Mouse (Mus musculus) kidney, adult 9 months (tissue): ENCODE results near the gene Serpinb5.
"Not testable (repeated sequence)": the region's sequence is repeated elsewhere in the genome, so short reads cannot be mapped to it uniquely, and the experiment has no call there.

Source experiments
- DNase-seq: peaks from one replicate; pipeline ENCODE4 v3.0.0; 2022

Serpinb5 gene

DNA sequence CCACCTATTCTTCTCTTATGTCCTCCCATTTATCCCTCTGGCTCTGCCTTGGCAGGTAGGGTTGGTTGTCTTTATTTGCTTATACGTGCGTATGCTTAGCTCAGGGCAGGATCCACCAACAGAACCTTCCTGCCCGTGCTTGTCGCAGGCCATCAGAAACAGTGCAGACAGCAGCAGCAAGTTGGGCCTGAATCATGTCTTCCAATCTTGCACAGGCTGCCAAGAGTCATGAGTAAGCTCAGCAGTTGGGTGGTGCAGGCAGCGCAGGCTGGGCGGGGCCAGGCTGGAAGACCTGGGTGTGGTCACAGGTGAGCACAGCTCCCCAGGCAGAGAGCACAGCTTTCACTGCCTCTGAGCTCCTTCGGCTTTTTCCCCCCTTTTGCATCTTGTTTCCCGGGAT lies at the start of gene Serpinb5:
Gene Serpinb5, plus strand, starts transcription at position 327 of the 400 bp plus-strand sequence.
- no peak for DNase-seq

GRCm38 (mm10) chr1:106814864-106815263 lies 46.1 kb upstream of the Serpinb5 start:
- no peak for DNase-seq

DNA sequence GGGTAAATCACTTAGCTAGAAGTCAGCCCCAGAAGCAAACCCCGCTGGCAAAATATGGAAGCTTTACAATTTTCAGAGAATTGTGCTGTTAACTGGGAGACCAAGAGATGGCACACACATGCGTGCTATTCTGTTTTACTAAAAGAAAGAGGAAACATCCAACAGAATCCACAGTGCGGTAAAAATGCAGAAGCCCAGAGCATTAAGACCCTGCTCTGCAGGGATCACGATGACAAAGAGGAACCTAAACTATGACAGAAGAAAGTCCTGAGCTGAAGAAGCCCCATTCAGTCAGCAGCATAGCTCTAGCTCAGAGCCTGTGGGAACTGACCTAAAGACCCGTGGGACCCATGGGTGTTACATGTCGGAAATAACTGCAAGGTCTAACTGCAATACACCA lies 45.7 kb upstream of the Serpinb5 start:
- no peak for DNase-seq

GRCm38 (mm10) chr1:106816766-106817165 lies 44.2 kb upstream of the Serpinb5 start:
- no peak for DNase-seq

- DNase-seq, result peak; percentile 25
Observed at GRCm38 (mm10) chr1:106818323-106818722, 42.6 kb upstream of the Serpinb5 start.

- no peak for DNase-seq
Observed at GRCm38 (mm10) chr1:106822297-106822696, 38.7 kb upstream of the Serpinb5 start.

DNA sequence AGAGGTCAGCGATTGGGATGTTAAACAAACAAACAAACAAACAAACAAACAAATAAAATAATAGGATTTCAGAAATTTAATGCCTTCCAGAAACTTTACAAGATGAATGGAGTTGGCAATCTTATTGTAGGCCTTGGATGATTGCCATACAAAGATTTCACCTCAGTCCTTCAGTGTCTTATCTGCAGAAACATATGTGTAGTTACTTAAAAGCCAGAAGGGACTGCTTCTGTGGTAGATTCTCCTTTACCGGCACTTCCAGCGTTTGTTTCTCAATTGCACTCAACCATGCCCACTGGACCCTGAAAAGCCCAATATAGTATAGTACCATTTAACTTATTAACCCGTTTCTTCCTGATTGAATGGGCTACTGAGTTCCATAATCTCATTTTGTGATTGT lies 32.2 kb upstream of the Serpinb5 start:
- no peak for DNase-seq

DNA sequence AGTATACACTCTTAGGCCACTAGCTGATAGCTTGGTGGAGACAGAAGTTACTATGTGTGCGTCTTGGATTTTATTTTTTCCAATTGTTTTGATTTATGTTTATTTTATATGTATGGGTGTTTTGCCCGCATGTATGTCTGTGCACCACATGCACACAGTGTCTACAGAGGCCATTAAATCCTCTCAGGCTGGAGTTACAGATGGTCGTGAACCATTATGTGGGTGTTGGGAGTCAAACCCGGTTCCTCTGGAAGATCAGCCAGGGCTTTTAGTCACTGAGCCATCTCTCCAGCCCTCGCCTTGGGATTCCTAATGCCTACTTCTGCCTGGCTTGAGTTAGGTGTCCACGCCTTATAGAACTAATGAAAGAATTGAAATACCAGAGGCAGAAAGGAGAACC lies 4.6 kb downstream of the Serpinb5 start:
- DNase-seq, result no peak

GRCm38 (mm10) chr1:106866029-106866428 lies 5.1 kb downstream of the Serpinb5 start:
- no peak for DNase-seq

DNA sequence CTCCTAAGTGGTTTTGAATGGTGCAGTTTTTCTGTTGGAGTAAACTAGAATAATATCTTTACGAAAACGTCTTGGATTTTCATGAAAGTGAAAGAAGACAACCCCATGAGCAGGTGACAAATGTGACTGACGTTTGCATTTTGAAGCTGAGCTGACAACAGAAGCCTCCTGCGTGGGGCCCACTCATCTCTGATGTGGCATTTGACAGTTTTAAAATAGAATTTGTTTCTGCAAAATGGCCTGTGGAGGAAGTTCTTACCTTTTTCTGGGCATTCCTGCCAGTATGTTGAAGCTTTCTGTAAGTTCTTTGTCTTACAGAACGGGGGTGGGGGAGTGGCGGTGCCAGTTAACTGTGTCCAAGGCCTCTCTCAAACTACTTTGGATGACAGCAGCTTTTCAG lies 5.8 kb downstream of the Serpinb5 start:
- DNase-seq, result no peak

DNA sequence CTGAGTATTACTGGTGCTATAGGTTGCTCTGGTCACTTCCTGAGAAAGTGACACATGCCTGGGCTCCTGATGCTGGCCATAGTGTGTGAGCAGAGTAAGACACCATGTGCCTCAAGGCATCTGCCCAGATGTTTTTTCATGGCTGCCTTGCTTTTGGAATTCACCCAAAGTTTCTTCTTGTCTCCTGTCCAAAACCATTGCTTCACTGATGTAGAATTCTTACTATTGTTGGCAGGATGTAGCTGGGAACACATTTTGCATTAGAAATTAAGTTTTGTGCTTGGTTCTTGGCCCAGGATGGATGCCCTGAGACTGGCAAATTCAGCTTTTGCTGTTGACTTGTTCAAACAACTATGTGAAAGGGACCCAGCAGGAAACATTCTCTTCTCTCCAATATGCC lies 9.0 kb downstream of the Serpinb5 start:
- no peak for DNase-seq

DNA sequence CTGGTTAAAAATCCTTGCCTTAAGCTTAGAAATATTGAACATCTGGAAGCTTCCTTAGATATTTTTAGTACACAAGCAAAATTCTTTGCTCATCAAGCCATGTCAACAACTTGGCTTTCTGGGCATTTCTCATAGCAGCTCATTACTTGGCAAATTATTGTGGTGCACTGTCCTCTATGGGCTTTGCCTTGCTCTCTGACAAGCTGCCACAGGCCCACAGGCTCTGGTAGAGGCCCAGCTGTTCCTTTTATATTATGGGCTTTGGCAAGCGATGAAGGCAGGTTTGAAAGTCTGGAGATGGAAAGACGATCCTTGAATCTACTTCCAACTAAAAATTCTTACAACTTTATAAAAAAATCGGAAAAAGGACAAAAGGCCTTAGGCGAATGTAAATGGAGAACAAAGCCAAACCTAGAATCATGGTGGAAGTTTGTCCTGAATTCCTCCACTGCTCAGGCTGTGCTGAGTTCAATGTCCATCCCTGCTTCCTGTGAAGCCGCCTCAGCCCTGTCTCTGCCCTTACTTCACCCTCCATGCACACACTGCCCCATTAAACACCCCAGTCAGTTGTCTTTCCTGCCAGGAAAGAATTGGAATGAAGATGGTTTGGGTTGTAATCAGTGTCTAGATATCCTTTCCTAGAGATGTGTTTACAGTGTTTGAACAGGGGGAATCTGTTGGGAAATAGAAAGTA lies 14.4 kb downstream of the Serpinb5 start:
- DNase-seq, result peak; percentile 11

- peak; percentile 67 for DNase-seq
Observed at GRCm38 (mm10) chr1:106876147-106876546, 15.2 kb downstream of the Serpinb5 start.

DNA sequence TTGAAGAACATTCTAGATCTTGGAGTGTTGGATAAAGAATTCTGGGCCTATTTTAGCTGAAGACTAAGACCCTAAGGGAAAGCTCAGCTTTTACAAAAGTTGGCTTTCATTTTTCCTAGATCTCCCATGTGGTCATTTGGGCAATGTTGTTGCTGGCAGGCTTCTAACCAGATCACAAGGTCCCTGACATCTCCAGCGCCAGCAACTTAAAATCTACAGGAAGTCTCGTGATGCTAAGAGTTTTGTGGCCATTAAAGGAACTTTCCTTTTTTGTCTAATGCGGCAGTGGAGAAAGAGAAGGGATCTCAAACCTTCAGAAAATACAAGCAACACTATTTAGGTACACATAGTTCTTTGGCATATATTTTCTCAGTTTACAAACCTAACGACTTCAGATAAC lies 21.8 kb downstream of the Serpinb5 start:
- DNase-seq, result no peak

DNA sequence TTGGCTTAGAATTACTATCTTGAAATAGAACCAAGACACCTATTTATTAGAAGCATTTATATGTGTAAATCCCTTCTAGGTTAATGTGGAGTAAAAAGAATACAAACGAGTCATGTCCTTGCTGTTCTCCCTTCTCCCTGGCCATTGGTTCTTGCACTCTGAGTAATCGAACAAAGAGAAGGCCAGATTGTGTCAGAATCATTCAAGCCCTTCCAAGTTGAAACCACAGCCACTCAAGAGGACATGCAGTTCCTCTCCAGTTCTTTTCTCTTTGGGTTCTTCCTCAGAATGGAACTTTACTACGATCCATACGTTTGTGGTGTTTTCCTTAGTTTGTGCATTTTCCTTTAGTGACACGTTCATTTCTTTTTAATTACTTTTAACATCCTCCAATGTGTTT lies 22.4 kb downstream of the Serpinb5 start:
- DNase-seq, result no peak

GRCm38 (mm10) chr1:106883812-106884211 lies 22.8 kb downstream of the Serpinb5 start:
- peak; percentile 45 for DNase-seq

- DNase-seq, result not testable (repeated sequence)
Observed at GRCm38 (mm10) chr1:106895142-106895541, 34.2 kb downstream of the Serpinb5 start.

- peak; percentile 23 for DNase-seq
Observed at GRCm38 (mm10) chr1:106901406-106901805, 40.4 kb downstream of the Serpinb5 start.

- DNase-seq, result peak; percentile 2
Observed at GRCm38 (mm10) chr1:106931954-106932353, 71.0 kb downstream of the Serpinb5 start.
